Mouse (Mus musculus): ENCODE data around the gene Fbxl5. TPM values are rescaled to one million over a fixed set of nuclear protein-coding genes. Genes with fewer than 3 reads are reported as not detected.

Gene Fbxl5
- polyA plus RNA-seq, 1 experiment: 25.8 TPM

GRCm38 (mm10) chr5:43846227-43846626 lies 24.8 kb upstream of the Fbxl5 start:
- TF ChIP-seq CTCF (IDR thresholded peaks at IDR 0.05; ENCODE audit: extremely low read depth, insufficient read length, insufficient replicate concordance, low read depth, low read length) (no peak), POLR2A (IDR thresholded peaks at IDR 0.05; ENCODE audit: low read depth, low read length) (no peak)
- 70% methylated on average over 2 of the region's 2 CpGs for WGBS
- no peaks in the 10 kb centered on the region for H3K27me3 ChIP-seq (ENCODE audit: control insufficient read depth, insufficient read depth, low read length)
- no peaks in the 10 kb centered on the region; the same call in 1 of the 2 replicates for H3K4me1 ChIP-seq (ENCODE audit: control insufficient read depth, insufficient read depth, insufficient read length, low read length)
- H3K27ac ChIP-seq (ENCODE audit: insufficient read depth, low read depth, low read length): 0 out of 2 replicates have a peak overlapping the region, but pooled peaks have one; percentile 24
- no peak overlapping the region for H3K4me3 ChIP-seq (ENCODE audit: low read depth, low read length)
- H3K36me3 ChIP-seq (ENCODE audit: control insufficient read depth, insufficient read depth, low read length): no peaks in the 10 kb centered on the region

DNA sequence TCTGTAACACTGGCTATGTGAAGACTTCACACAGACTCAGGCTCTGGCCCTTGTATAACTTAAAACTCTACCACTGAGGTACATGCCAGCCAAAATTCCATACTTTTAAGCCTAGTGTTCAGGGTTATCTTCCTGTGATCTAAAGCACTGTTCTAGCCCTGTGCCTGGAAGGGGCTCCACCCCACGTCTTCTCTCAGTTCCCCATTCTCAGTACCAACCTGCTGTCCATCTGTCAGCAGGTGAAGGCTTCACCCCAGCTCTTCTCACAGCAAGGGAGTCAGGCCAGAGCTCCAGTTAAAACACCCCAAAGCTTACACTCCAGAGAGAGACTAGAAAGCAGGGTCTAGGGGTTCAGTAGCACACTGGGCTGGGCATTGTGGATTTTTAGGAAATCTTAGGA lies 24.2 kb upstream of the Fbxl5 start:
- no peak overlapping the region for H3K4me3 ChIP-seq (ENCODE audit: low read depth, low read length)
- WGBS: 73% methylated on average over 1 of the region's 1 CpGs
- TF ChIP-seq CTCF (IDR thresholded peaks at IDR 0.05; ENCODE audit: extremely low read depth, insufficient read length, insufficient replicate concordance, low read depth, low read length) (no peak), POLR2A (IDR thresholded peaks at IDR 0.05; ENCODE audit: low read depth, low read length) (no peak)
- H3K27ac ChIP-seq (ENCODE audit: insufficient read depth, low read depth, low read length): peak overlapping the region; percentile 24
- no peaks in the 10 kb centered on the region for H3K27me3 ChIP-seq (ENCODE audit: control insufficient read depth, insufficient read depth, low read length)
- H3K4me1 ChIP-seq (ENCODE audit: control insufficient read depth, insufficient read depth, insufficient read length, low read length): no peaks in the 10 kb centered on the region; the same call in 1 of the 2 replicates
- H3K36me3 ChIP-seq (ENCODE audit: control insufficient read depth, insufficient read depth, low read length): no peaks in the 10 kb centered on the region

GRCm38 (mm10) chr5:43845083-43845482 lies 23.6 kb upstream of the Fbxl5 start:
- Histone ChIP-seq H3K27ac (ENCODE audit: insufficient read depth, low read depth, low read length) (no peak overlapping the region), H3K4me1 (ENCODE audit: control insufficient read depth, insufficient read depth, insufficient read length, low read length) (no peaks in the 10 kb centered on the region; the same call in 1 of the 2 replicates), H3K27me3 (ENCODE audit: control insufficient read depth, insufficient read depth, low read length) (no peaks in the 10 kb centered on the region), H3K4me3 (ENCODE audit: low read depth, low read length) (no peak overlapping the region), H3K36me3 (ENCODE audit: control insufficient read depth, insufficient read depth, low read length) (no peaks in the 10 kb centered on the region)
- no peak for TF ChIP-seq CTCF (IDR thresholded peaks at IDR 0.05; ENCODE audit: extremely low read depth, insufficient read length, insufficient replicate concordance, low read depth, low read length)
- no peak for TF ChIP-seq POLR2A (IDR thresholded peaks at IDR 0.05; ENCODE audit: low read depth, low read length)
- 82% methylated on average over 5 of the region's 5 CpGs for WGBS

DNA sequence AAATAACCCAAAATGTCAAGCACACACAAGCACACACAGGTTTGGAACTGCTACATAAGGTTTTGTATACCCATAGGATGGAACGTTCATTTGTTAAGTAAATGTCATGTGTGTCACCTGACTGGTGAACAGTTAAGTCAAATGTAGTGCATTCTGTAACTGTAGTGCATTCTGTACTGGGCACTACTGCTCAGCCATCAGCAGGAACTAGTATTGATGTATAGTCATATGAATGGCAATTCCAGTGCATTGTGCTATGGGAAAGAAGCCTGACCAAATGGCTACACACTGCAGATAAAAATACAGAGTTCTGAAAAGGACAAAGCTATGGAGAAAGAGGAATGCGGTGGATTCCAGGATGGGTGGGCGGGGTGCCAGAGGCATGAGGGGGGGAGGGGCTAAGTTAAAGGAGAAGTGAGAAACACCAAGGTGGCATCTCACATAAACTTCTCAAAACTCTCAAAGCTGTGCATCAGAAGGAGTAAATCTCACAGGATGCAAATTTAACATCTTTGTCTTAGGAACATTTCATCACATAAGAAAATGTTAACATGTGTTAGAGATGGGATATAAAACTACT lies 21.2 kb upstream of the Fbxl5 start:
- no peaks in the 10 kb centered on the region for H3K27me3 ChIP-seq (ENCODE audit: control insufficient read depth, insufficient read depth, low read length)
- TF ChIP-seq CTCF (IDR thresholded peaks at IDR 0.05; ENCODE audit: extremely low read depth, insufficient read length, insufficient replicate concordance, low read depth, low read length): no peak
- TF ChIP-seq POLR2A (IDR thresholded peaks at IDR 0.05; ENCODE audit: low read depth, low read length): no peak
- 58% methylated on average over 3 of the region's 3 CpGs for WGBS
- no peaks in the 10 kb centered on the region; the same call in 1 of the 2 replicates for H3K36me3 ChIP-seq (ENCODE audit: control insufficient read depth, insufficient read depth, low read length)
- no peak overlapping the region for H3K4me3 ChIP-seq (ENCODE audit: low read depth, low read length)
- H3K4me1 ChIP-seq (ENCODE audit: control insufficient read depth, insufficient read depth, insufficient read length, low read length): no peaks in the 10 kb centered on the region; the same call in 1 of the 2 replicates
- no peak overlapping the region for H3K27ac ChIP-seq (ENCODE audit: insufficient read depth, low read depth, low read length)

GRCm38 (mm10) chr5:43842011-43842285 lies 20.5 kb upstream of the Fbxl5 start:
- Histone ChIP-seq H3K27ac (ENCODE audit: insufficient read depth, low read depth, low read length) (peak overlapping the region; percentile 83), H3K36me3 (ENCODE audit: control insufficient read depth, insufficient read depth, low read length) (no peaks in the 10 kb centered on the region; the same call in 1 of the 2 replicates), H3K27me3 (ENCODE audit: control insufficient read depth, insufficient read depth, low read length) (no peaks in the 10 kb centered on the region), H3K4me3 (ENCODE audit: low read depth, low read length) (peak overlapping the region; percentile 8; the same call in 1 of the 2 replicates), H3K4me1 (ENCODE audit: control insufficient read depth, insufficient read depth, insufficient read length, low read length) (no peaks in the 10 kb centered on the region; the same call in 1 of the 2 replicates)
- no peak for TF ChIP-seq CTCF (IDR thresholded peaks at IDR 0.05; ENCODE audit: extremely low read depth, insufficient read length, insufficient replicate concordance, low read depth, low read length)
- TF ChIP-seq POLR2A (IDR thresholded peaks at IDR 0.05; ENCODE audit: low read depth, low read length): no peak
- 24% methylated on average over 5 of the region's 5 CpGs for WGBS

DNA sequence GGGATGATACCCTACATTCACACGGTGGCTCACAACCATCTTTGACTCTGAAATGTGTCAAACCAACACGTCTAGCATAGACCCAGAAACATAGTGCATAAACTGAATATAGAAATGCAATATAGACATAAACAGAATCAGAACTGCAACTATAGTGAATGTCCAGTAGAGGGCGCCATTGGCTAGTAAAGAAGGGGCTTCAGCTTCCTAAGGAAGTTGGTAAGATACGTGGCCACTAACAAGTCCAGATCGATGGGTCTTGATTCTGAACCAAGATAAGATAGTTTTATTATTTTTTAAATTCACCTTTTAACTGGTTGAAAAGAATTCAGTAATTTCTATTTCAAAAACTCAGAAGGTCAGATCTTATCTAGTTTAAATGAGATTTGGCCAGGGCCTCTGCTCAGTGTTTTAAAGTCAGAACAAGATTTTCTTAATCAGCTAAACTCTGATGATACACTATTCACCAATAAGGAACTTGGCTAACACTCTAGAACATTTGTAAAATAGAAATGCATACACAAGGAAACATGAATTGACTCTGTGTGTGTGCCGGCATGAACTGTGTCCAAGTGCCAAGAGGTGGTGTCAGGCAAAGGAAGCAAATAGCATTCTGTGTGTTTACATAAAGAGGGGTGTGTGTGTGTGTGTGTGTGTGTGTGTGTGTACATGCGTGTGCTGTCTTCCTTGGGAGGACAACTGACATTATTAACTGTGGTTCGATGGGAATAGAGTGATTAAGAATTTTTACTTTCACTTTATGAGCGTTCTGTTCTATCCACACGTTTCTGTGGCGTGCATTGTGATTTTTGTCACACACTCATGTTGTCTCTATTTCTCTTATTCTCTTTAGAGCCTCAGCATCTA lies 19.9 kb upstream of the Fbxl5 start:
- Histone ChIP-seq H3K4me1 (ENCODE audit: control insufficient read depth, insufficient read depth, insufficient read length, low read length) (no peaks in the 10 kb centered on the region; the same call in 1 of the 2 replicates), H3K27ac (ENCODE audit: insufficient read depth, low read depth, low read length) (peak overlapping the region; percentile 83), H3K4me3 (ENCODE audit: low read depth, low read length) (peak overlapping the region; percentile 8; the same call in 1 of the 2 replicates), H3K36me3 (ENCODE audit: control insufficient read depth, insufficient read depth, low read length) (no peaks in the 10 kb centered on the region; the same call in 1 of the 2 replicates), H3K27me3 (ENCODE audit: control insufficient read depth, insufficient read depth, low read length) (no peaks in the 10 kb centered on the region)
- TF ChIP-seq POLR2A (IDR thresholded peaks at IDR 0.05; ENCODE audit: low read depth, low read length): no peak
- no peak for TF ChIP-seq CTCF (IDR thresholded peaks at IDR 0.05; ENCODE audit: extremely low read depth, insufficient read length, insufficient replicate concordance, low read depth, low read length)
- WGBS: 1% methylated on average over 11 of the region's 11 CpGs

DNA sequence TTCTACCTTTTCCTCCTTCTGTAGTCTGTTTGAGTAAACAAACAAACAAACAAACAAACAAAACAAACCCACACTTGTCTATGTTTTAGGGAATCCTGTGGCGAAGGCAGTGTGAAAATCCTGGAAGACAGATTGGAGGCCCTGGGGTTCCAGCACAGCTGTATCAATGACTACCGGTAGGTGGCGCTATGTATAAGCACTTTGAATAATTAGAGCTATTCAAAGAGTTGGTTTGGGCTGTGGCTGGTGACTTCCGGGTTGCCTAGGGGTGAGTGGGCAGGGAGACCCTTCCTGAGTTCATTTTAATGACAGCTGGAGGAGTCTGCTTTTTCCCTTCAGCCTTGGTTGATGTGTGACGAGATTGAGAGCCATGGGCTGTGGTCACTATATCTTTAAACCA lies 15.9 kb upstream of the Fbxl5 start:
- TF ChIP-seq CTCF (IDR thresholded peaks at IDR 0.05; ENCODE audit: extremely low read depth, insufficient read length, insufficient replicate concordance, low read depth, low read length): peak; percentile 90; the same call in 1 of the 2 replicates
- TF ChIP-seq POLR2A (IDR thresholded peaks at IDR 0.05; ENCODE audit: low read depth, low read length): no peak
- H3K27me3 ChIP-seq (ENCODE audit: control insufficient read depth, insufficient read depth, low read length): no peaks in the 10 kb centered on the region
- no peak overlapping the region for H3K27ac ChIP-seq (ENCODE audit: insufficient read depth, low read depth, low read length)
- H3K4me3 ChIP-seq (ENCODE audit: low read depth, low read length): no peak overlapping the region
- H3K36me3 ChIP-seq (ENCODE audit: control insufficient read depth, insufficient read depth, low read length): no peaks in the 10 kb centered on the region; the same call in 1 of the 2 replicates
- 43% methylated on average over 5 of the region's 5 CpGs for WGBS
- no peaks in the 10 kb centered on the region; the same call in 1 of the 2 replicates for H3K4me1 ChIP-seq (ENCODE audit: control insufficient read depth, insufficient read depth, insufficient read length, low read length)

All from small intestine, adult 2 months (tissue).